8 mouse cellular contexts compared by ENCODE assay signal in the genomic region with DNA sequence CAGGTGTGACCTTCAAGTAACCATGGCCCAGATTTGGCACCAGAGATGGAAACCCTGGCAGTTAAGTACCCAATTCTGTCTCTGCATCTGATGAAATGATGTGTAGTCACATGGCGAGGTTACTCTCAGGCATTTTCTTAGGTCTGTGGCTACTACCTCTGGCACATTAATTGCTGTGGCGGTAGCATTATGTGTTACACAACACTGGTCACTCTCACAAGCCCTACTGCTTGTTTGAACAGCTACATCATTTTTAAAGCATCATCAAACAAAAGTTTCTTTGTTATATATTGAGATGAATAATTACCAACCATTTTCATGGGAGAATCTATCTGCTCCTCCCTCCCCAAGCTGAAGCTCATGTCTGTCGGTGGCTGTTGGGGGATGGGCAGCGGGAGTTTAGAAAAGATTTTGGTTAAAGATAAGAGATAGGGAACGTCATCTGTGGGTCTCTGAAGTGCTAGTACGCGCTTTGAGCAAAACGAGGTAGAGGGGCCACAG. TPM values are rescaled to one million over a fixed set of nuclear protein-coding genes. Genes with fewer than 3 reads are reported as not detected.
DNase-seq lines count a peak whose midpoint lies in the region; ATAC-seq and TF ChIP-seq lines count a peak whose summit lies in the region.

No protein-coding gene starts in this region.

- H3K4me1 ChIP-seq in forebrain, embryonic 13.5 days: peaks cover 37% of the 10 kb centered on the region
- peaks cover 11% of the 10 kb centered on the region; the same call in 1 of the 2 replicates for H3K4me1 ChIP-seq in intestine, embryonic 15.5 days (replicated peaks)
- H3K4me1 ChIP-seq in limb, embryonic 12.5 days (replicated peaks): peaks cover 27% of the 10 kb centered on the region
- peaks cover 12% of the 10 kb centered on the region for H3K4me1 ChIP-seq in midbrain, postnatal 0 days (ENCODE audit: insufficient read depth, low read length)

- H3K27ac ChIP-seq in forebrain, embryonic 13.5 days: peak overlapping the region; percentile 2; the same call in 1 of the 2 replicates
- no peak overlapping the region for H3K27ac ChIP-seq in intestine, embryonic 15.5 days
- H3K27ac ChIP-seq in limb, embryonic 12.5 days: no peak overlapping the region
- peak overlapping the region; percentile 86 for H3K27ac ChIP-seq in midbrain, postnatal 0 days (ENCODE audit: low read depth, low read length)

- peak overlapping the region; percentile 96 for H3K4me3 ChIP-seq in forebrain, embryonic 13.5 days
- H3K4me3 ChIP-seq in intestine, embryonic 15.5 days (replicated peaks): peak overlapping the region; percentile 93
- peak overlapping the region; percentile 88 for H3K4me3 ChIP-seq in limb, embryonic 12.5 days (replicated peaks)
- H3K4me3 ChIP-seq in midbrain, postnatal 0 days (ENCODE audit: low read depth, low read length): peak overlapping the region; percentile 95

- no peaks in the 10 kb centered on the region for H3K36me3 ChIP-seq in forebrain, embryonic 13.5 days (ENCODE audit: poor library complexity, severe bottlenecking)
- H3K36me3 ChIP-seq in intestine, embryonic 15.5 days: no peaks in the 10 kb centered on the region
- no peaks in the 10 kb centered on the region for H3K36me3 ChIP-seq in limb, embryonic 12.5 days
- H3K36me3 ChIP-seq in midbrain, postnatal 0 days (ENCODE audit: insufficient read depth, low read length): no peaks in the 10 kb centered on the region

- H3K27me3 ChIP-seq in forebrain, embryonic 13.5 days: no peaks in the 10 kb centered on the region
- H3K27me3 ChIP-seq in intestine, embryonic 15.5 days (replicated peaks): no peaks in the 10 kb centered on the region
- no peaks in the 10 kb centered on the region for H3K27me3 ChIP-seq in limb, embryonic 12.5 days
- no peaks in the 10 kb centered on the region for H3K27me3 ChIP-seq in midbrain, postnatal 0 days (ENCODE audit: insufficient read depth, low read length)

- WGBS in forebrain, embryonic 13.5 days: 14% methylated on average over 8 of the region's 8 CpGs
- 10% methylated on average over 8 of the region's 8 CpGs for WGBS in intestine, embryonic 15.5 days
- WGBS in limb, embryonic 12.5 days: 13% methylated on average over 8 of the region's 8 CpGs
- 7% methylated on average over 8 of the region's 8 CpGs for WGBS in midbrain, postnatal 0 days

- H3K9me3 ChIP-seq in forebrain, embryonic 13.5 days (replicated peaks): no peaks in the 10 kb centered on the region
- no peaks in the 10 kb centered on the region for H3K9me3 ChIP-seq in intestine, embryonic 15.5 days
- no peaks in the 10 kb centered on the region for H3K9me3 ChIP-seq in limb, embryonic 12.5 days
- no peaks in the 10 kb centered on the region for H3K9me3 ChIP-seq in midbrain, postnatal 0 days (ENCODE audit: low read length)

- H3K9ac ChIP-seq in forebrain, embryonic 13.5 days: peak overlapping the region; percentile 93
- H3K9ac ChIP-seq in intestine, embryonic 15.5 days: peak overlapping the region; percentile 92
- H3K9ac ChIP-seq in limb, embryonic 12.5 days (replicated peaks): peak overlapping the region; percentile 87
- H3K9ac ChIP-seq in midbrain, postnatal 0 days (replicated peaks; ENCODE audit: low read length, poor library complexity, severe bottlenecking): peak overlapping the region; percentile 91

- H3K4me2 ChIP-seq in forebrain, embryonic 13.5 days: peak overlapping the region; percentile 79
- peak overlapping the region; percentile 83 for H3K4me2 ChIP-seq in intestine, embryonic 15.5 days (replicated peaks)
- peak overlapping the region; percentile 80 for H3K4me2 ChIP-seq in limb, embryonic 12.5 days
- peak overlapping the region; percentile 73 for H3K4me2 ChIP-seq in midbrain, postnatal 0 days (ENCODE audit: low read depth, low read length, poor library complexity, severe bottlenecking)

- no peak for ATAC-seq in forebrain, embryonic 13.5 days
- ATAC-seq in intestine, embryonic 15.5 days: no peak
- no peak for ATAC-seq in limb, embryonic 12.5 days (ENCODE audit: insufficient number of reproducible peaks, insufficient read depth, low FRiP score, low TSS enrichment, low read depth)
- no peak for ATAC-seq in midbrain, postnatal 0 days (ENCODE audit: low FRiP score)

- DNase-seq in heart, adult 18-20 months: peak; percentile 31 to 50
- DNase-seq in heart, adult 8-10 months (ENCODE audit: low spot score): no peak
- peak; percentile 48 for DNase-seq in brain, adult 2 months (ENCODE audit: low read depth, low spot score)
- DNase-seq in midbrain, postnatal 0 days (ENCODE audit: low spot score): peak; percentile 41
- peak; percentile 80 for DNase-seq in thymus, postnatal 14 days

- no peak for TF ChIP-seq CTCF in midbrain, postnatal 0 days (IDR thresholded peaks at IDR 0.05)

RNA-seq across cellular contexts. Expression of a gene that starts 1.7 kb away (rescaled TPM):
- total RNA-seq in heart, adult 18-20 months (2021): 10 to 100 TPM; 12.7 to 14.6 TPM
- total RNA-seq in heart, adult 8-10 months (2022): 10 to 100 TPM; 11.7 to 17.0 (median 14.3) TPM
- 41.4 and 42.5 TPM in 2 replicates for polyA plus RNA-seq in forebrain, embryonic 13.5 days (2015; fragmentation: Nextera tagmentation; extraction: Ambion mirVana)
- polyA plus RNA-seq in intestine, embryonic 15.5 days (2015; fragmentation: Nextera tagmentation; extraction: Ambion mirVana): 35.9 and 37.6 TPM in 2 replicates
- 27.5 and 29.2 TPM in 2 replicates for polyA plus RNA-seq in limb, embryonic 12.5 days (2016; fragmentation: Nextera tagmentation; extraction: Ambion mirVana)
- total RNA-seq in midbrain, postnatal 0 days (2014; rRNA removed): 64.6 and 81.2 TPM in 2 replicates
- polyA plus RNA-seq in midbrain, postnatal 0 days (2015; fragmentation: Nextera tagmentation; extraction: Ambion mirVana): 87.2 and 88.5 TPM in 2 replicates

RNA-seq across cellular contexts. Expression of a gene that starts 2.7 kb away (rescaled TPM):
- 100 to 1,000 TPM; 192 to 199 TPM for total RNA-seq in heart, adult 18-20 months (2021)
- total RNA-seq in heart, adult 8-10 months (2022): 100 to 1,000 TPM; 179 to 216 (median 198) TPM
- 399 and 418 TPM in 2 replicates for polyA plus RNA-seq in forebrain, embryonic 13.5 days (2015; fragmentation: Nextera tagmentation; extraction: Ambion mirVana)
- polyA plus RNA-seq in intestine, embryonic 15.5 days (2015; fragmentation: Nextera tagmentation; extraction: Ambion mirVana): 185 and 204 TPM in 2 replicates
- 267 and 285 TPM in 2 replicates for polyA plus RNA-seq in limb, embryonic 12.5 days (2016; fragmentation: Nextera tagmentation; extraction: Ambion mirVana)
- 213 and 269 TPM in 2 replicates for total RNA-seq in midbrain, postnatal 0 days (2014; rRNA removed)
- polyA plus RNA-seq in midbrain, postnatal 0 days (2015; fragmentation: Nextera tagmentation; extraction: Ambion mirVana): 276 and 301 TPM in 2 replicates

Comparison
In these comparisons a context has a peak if more than half of its experiments do, and no peak if none do; other contexts are left out.
1. H3K27ac ChIP-seq: peak in forebrain, embryonic 13.5 days (single experiment) and midbrain, postnatal 0 days (single experiment); none in intestine, embryonic 15.5 days (single experiment) and limb, embryonic 12.5 days (single experiment).
2. Peak in every context shown above with its lines, with median percentiles within 50 percentile points of each other: H3K4me2 ChIP-seq, H3K4me3 ChIP-seq and H3K9ac ChIP-seq.